Mouse (Mus musculus): ENCODE measurements around the gene Zfp605. TPM values are rescaled to one million over a fixed set of nuclear protein-coding genes. Genes with fewer than 3 reads are reported as not detected.

Zfp605 gene
- polyA plus RNA-seq, 1 experiment from 2014 or later: 2.9 TPM

- H3K27ac ChIP-seq (ENCODE audit: low read depth, low read length): no peak within 1 kb of the TSS
- H3K4me3 ChIP-seq (ENCODE audit: low read depth, low read length): peak within 1 kb of the TSS; percentile 34
- H3K4me1 ChIP-seq (ENCODE audit: control insufficient read depth, insufficient read depth, low read length): peaks cover 7% of the 10 kb centered on the region
- H3K36me3 ChIP-seq (ENCODE audit: control insufficient read depth, insufficient read depth, low read length): peaks cover 21% of the 10 kb centered on the region
- WGBS (ENCODE audit: insufficient replicate concordance): 5% methylated on average over 24 of the region's 25 CpGs
- peak within 1 kb of the TSS; percentile 77 for H3K4me2 ChIP-seq
- 0 out of 2 replicates have a peak, but pooled peaks have one; percentile 16 for ATAC-seq (replicated peaks; ENCODE audit: insufficient number of reproducible peaks, low FRiP score, low TSS enrichment)
- H3K9ac ChIP-seq (ENCODE audit: low read depth, low read length): no peak within 1 kb of the TSS
- H3K27me3 ChIP-seq (ENCODE audit: control insufficient read depth, insufficient read depth, low read length): peaks cover 7% of the 10 kb centered on the region; the same call in 1 of the 2 replicates
- H3K9me3 ChIP-seq (replicated peaks; ENCODE audit: control insufficient read depth, low read length): no peaks in the 10 kb centered on the region
Measured at GRCm38 (mm10) chr5:110099656-110100580, 10.0 kb upstream of the Zfp605 start, which contains the start of gene Plcxd1. Plcxd1 (plus strand) TSS chr5:110099969.

- H3K4me3 ChIP-seq (ENCODE audit: low read depth, low read length): peak overlapping the region; percentile 34
- H3K4me1 ChIP-seq (ENCODE audit: control insufficient read depth, insufficient read depth, low read length): peaks cover 7% of the 10 kb centered on the region
- H3K27ac ChIP-seq (ENCODE audit: low read depth, low read length): no peak overlapping the region
- 1% methylated on average over 35 of the region's 37 CpGs for WGBS (ENCODE audit: insufficient replicate concordance)
- ATAC-seq (replicated peaks; ENCODE audit: insufficient number of reproducible peaks, low FRiP score, low TSS enrichment): peak; percentile 4; the same call in 1 of the 2 replicates
- H3K4me2 ChIP-seq: peak overlapping the region; percentile 77
- peaks cover 7% of the 10 kb centered on the region; the same call in 1 of the 2 replicates for H3K27me3 ChIP-seq (ENCODE audit: control insufficient read depth, insufficient read depth, low read length)
- H3K36me3 ChIP-seq (ENCODE audit: control insufficient read depth, insufficient read depth, low read length): peaks cover 28% of the 10 kb centered on the region
- H3K9me3 ChIP-seq (replicated peaks; ENCODE audit: control insufficient read depth, low read length): no peaks in the 10 kb centered on the region
- no peak overlapping the region for H3K9ac ChIP-seq (ENCODE audit: low read depth, low read length)
Measured at GRCm38 (mm10) chr5:110100921-110101631, 8.8 kb upstream of the Zfp605 start.

- Histone ChIP-seq H3K4me2 (peak overlapping the region; percentile 77), H3K9ac (ENCODE audit: low read depth, low read length) (0 out of 2 replicates have a peak overlapping the region, but pooled peaks have one; percentile 49), H3K27me3 (ENCODE audit: control insufficient read depth, insufficient read depth, low read length) (peaks cover 7% of the 10 kb centered on the region; the same call in 1 of the 2 replicates), H3K4me1 (ENCODE audit: control insufficient read depth, insufficient read depth, low read length) (peaks cover 15% of the 10 kb centered on the region), H3K9me3 (replicated peaks; ENCODE audit: control insufficient read depth, low read length) (no peaks in the 10 kb centered on the region), H3K36me3 (ENCODE audit: control insufficient read depth, insufficient read depth, low read length) (peaks cover 31% of the 10 kb centered on the region), H3K27ac (ENCODE audit: low read depth, low read length) (no peak overlapping the region), H3K4me3 (ENCODE audit: low read depth, low read length) (peak overlapping the region; percentile 34)
- peak; percentile 17; the same call in 1 of the 2 replicates for ATAC-seq (replicated peaks; ENCODE audit: insufficient number of reproducible peaks, low FRiP score, low TSS enrichment)
- WGBS (ENCODE audit: insufficient replicate concordance): 9% methylated on average over 34 of the region's 34 CpGs
Measured at GRCm38 (mm10) chr5:110101716-110102347, 8.1 kb upstream of the Zfp605 start.

DNA sequence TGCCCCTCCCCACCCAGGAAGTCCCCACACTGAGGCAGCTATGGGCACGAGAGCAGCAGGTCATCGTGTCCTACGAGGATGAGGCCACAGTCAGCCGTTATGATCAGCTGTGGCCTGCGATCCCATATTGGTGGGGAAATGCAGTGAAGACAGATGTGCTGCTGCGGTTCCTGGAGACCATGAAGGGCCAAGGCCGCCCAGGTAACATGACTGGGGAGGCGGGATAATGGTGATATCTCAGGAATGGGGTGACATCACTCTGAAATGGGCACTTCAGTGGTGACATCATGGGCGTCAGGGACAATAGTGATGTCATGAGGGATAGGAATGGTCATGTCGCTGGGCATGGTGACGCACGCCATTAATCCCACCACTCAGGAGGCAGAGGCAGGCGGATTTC is 7.5 kb upstream of the Zfp605 start:
- Histone ChIP-seq H3K4me2 (peak overlapping the region; percentile 77; the same call in 1 of the 2 replicates), H3K9me3 (replicated peaks; ENCODE audit: control insufficient read depth, low read length) (no peaks in the 10 kb centered on the region), H3K36me3 (ENCODE audit: control insufficient read depth, insufficient read depth, low read length) (peaks cover 31% of the 10 kb centered on the region), H3K27ac (ENCODE audit: low read depth, low read length) (no peak overlapping the region), H3K4me1 (ENCODE audit: control insufficient read depth, insufficient read depth, low read length) (peaks cover 15% of the 10 kb centered on the region), H3K4me3 (ENCODE audit: low read depth, low read length) (no peak overlapping the region), H3K27me3 (ENCODE audit: control insufficient read depth, insufficient read depth, low read length) (peaks cover 7% of the 10 kb centered on the region; the same call in 1 of the 2 replicates), H3K9ac (ENCODE audit: low read depth, low read length) (no peak overlapping the region)
- WGBS (ENCODE audit: insufficient replicate concordance): 84% methylated on average over 13 of the region's 13 CpGs
- ATAC-seq (replicated peaks; ENCODE audit: insufficient number of reproducible peaks, low FRiP score, low TSS enrichment): no peak

DNA sequence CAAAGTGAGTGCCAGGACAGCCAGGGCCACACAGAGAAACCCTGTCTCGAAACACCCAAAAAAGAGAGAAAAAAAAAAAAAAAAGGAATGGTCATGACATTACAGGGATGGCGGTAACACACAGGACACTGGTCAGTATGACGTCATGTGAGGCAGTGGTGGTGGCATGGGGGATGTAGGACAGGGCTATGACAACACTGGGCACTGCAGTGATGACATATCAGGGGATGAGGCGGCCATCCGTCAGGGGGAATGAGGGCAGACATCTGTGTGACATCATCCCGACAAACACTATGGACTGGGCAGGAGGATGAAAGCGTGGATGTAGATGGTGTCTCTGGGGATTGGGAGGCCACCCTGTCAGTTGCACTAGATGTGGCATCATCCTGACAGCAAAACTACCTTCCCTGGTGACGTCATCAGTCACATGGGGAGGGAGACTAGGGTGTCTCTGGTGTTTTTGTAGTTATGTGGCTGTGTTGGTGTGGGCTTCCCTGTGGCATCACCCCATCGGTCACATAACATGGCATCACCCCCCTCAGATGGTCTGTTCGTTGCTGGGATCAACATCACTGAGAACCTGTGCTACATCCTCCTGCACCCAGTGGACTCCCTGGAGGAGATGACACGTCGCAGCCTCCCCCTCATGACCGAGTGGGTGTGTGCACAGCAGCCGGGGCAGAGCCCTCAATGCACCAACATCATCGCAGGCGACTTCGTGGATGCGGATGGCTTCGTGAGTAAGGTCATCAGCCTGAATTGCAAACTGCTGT is 6.9 kb upstream of the Zfp605 start:
- H3K9ac ChIP-seq (ENCODE audit: low read depth, low read length): no peak overlapping the region
- H3K27ac ChIP-seq (ENCODE audit: low read depth, low read length): no peak overlapping the region
- WGBS (ENCODE audit: insufficient replicate concordance): 94% methylated on average over 19 of the region's 19 CpGs
- peaks cover 31% of the 10 kb centered on the region for H3K36me3 ChIP-seq (ENCODE audit: control insufficient read depth, insufficient read depth, low read length)
- H3K4me3 ChIP-seq (ENCODE audit: low read depth, low read length): no peak overlapping the region
- no peak overlapping the region for H3K4me2 ChIP-seq
- no peak for ATAC-seq (replicated peaks; ENCODE audit: insufficient number of reproducible peaks, low FRiP score, low TSS enrichment)
- peaks cover 15% of the 10 kb centered on the region for H3K4me1 ChIP-seq (ENCODE audit: control insufficient read depth, insufficient read depth, low read length)
- H3K27me3 ChIP-seq (ENCODE audit: control insufficient read depth, insufficient read depth, low read length): peaks cover 7% of the 10 kb centered on the region; the same call in 1 of the 2 replicates
- H3K9me3 ChIP-seq (replicated peaks; ENCODE audit: control insufficient read depth, low read length): no peaks in the 10 kb centered on the region

DNA sequence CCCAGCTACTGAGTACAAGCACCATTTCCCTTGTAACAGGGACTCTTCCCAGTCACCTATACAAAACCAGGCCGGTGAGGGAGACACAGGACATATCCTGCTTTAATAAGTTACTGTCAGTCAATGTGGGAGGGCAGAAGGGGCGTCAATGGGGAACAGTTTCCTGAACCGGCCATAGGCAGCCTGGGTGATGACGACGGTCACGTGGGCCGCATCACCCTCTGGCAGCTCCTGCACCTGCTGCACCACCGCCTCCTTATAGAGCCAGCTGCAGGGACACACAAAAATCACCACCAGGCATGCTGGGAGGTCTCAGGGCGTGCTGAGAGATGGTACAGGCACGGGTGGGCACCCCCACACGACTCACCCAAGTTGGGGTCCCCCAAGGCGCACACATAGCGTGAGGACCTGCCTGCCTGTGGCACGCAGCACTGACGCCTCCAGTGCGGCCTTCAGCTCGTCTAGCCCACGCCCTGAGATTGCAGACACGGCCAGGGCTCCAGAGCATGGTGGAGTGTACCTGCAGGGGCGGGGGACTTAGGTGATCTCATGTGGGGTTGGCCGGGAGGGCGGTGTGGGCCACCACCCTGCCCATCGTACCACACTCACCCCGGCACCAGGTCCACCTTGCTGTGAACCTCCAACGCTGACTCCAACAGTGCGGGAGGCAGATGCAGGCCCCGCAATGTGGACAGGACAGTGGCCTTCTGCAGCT is 5.8 kb upstream of the Zfp605 start:
- Histone ChIP-seq H3K27ac (ENCODE audit: low read depth, low read length) (no peak overlapping the region), H3K4me3 (ENCODE audit: low read depth, low read length) (no peak overlapping the region), H3K4me2 (no peak overlapping the region), H3K9ac (ENCODE audit: low read depth, low read length) (no peak overlapping the region), H3K4me1 (ENCODE audit: control insufficient read depth, insufficient read depth, low read length) (peaks cover 15% of the 10 kb centered on the region), H3K36me3 (ENCODE audit: control insufficient read depth, insufficient read depth, low read length) (peaks cover 31% of the 10 kb centered on the region), H3K9me3 (replicated peaks; ENCODE audit: control insufficient read depth, low read length) (no peaks in the 10 kb centered on the region), H3K27me3 (ENCODE audit: control insufficient read depth, insufficient read depth, low read length) (peaks cover 7% of the 10 kb centered on the region; the same call in 1 of the 2 replicates)
- 92% methylated on average over 27 of the region's 27 CpGs for WGBS (ENCODE audit: insufficient replicate concordance)
- no peak for ATAC-seq (replicated peaks; ENCODE audit: insufficient number of reproducible peaks, low FRiP score, low TSS enrichment)

DNA sequence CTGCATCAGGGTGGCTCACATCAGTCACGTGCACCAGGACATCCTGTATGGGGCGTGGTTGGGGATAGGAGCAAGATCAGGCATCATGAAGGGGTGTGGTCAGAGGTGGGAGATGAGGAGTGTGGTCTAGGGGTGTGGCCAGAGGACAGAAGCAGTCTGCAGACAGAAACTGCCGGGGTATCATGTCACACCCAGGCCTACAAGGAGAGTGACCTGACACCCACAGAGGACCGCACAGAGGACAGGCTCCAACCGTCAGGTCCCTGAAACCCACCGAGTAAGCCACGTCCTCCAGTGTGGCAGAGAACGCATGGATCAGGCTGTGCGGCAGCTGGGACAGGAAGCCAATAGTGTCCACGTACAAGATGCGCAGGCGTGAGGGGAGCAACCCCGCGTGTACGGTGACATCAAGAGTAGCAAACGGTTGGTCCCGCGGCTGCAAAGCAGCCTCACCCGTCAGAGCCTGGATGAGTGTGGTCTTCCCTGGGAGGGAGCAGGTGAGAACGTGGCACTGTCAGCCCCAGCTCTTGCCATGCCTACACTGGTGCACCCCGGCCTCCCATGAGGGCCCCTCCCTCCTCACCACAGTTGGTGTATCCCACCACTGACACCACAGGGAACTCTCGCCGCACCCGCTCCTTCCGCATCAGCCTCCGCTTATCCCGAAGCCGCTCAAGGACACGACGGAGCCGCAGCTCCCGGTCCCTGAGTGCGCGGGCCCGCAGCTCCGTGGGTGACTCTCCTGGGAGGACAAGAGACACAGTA is 5.1 kb upstream of the Zfp605 start:
- Histone ChIP-seq H3K9ac (ENCODE audit: low read depth, low read length) (no peak overlapping the region), H3K4me1 (ENCODE audit: control insufficient read depth, insufficient read depth, low read length) (peaks cover 15% of the 10 kb centered on the region), H3K4me3 (ENCODE audit: low read depth, low read length) (no peak overlapping the region), H3K9me3 (replicated peaks; ENCODE audit: control insufficient read depth, low read length) (no peaks in the 10 kb centered on the region), H3K36me3 (ENCODE audit: control insufficient read depth, insufficient read depth, low read length) (peaks cover 31% of the 10 kb centered on the region), H3K27ac (ENCODE audit: low read depth, low read length) (no peak overlapping the region), H3K4me2 (no peak overlapping the region), H3K27me3 (ENCODE audit: control insufficient read depth, insufficient read depth, low read length) (peaks cover 7% of the 10 kb centered on the region; the same call in 1 of the 2 replicates)
- ATAC-seq (replicated peaks; ENCODE audit: insufficient number of reproducible peaks, low FRiP score, low TSS enrichment): no peak
- WGBS (ENCODE audit: insufficient replicate concordance): 92% methylated on average over 36 of the region's 36 CpGs

Measured in heart, embryonic 11.5 days (tissue).